8 mouse cellular contexts compared by ENCODE assay signal in genomic region chr13:101801372-101802186, GRCm38 (mm10). TPM values are rescaled to one million over a fixed set of nuclear protein-coding genes. Genes with fewer than 3 reads are reported as not detected.
DNase-seq lines count a peak whose midpoint lies in the region; ATAC-seq and TF ChIP-seq lines count a peak whose summit lies in the region.

No protein-coding gene starts in this region.

- no peak for TF ChIP-seq POLR2A in lung, adult 2 months (IDR thresholded peaks at IDR 0.05; ENCODE audit: borderline replicate concordance, extremely low read depth, low read depth, low read length)

- peak overlapping the region; percentile 72 for H3K9ac ChIP-seq in hindbrain, embryonic 11.5 days (ENCODE audit: low read depth, low read length)
- H3K9ac ChIP-seq in neural tube, embryonic 15.5 days (replicated peaks), result peak overlapping the region; percentile 52

- no peaks in the 10 kb centered on the region for H3K9me3 ChIP-seq in hindbrain, embryonic 11.5 days (ENCODE audit: control insufficient read depth, low read length)
- no peaks in the 10 kb centered on the region for H3K9me3 ChIP-seq in neural tube, embryonic 15.5 days (replicated peaks)

- H3K4me1 ChIP-seq in hindbrain, embryonic 11.5 days (replicated peaks; ENCODE audit: control insufficient read depth, insufficient read depth, low read length), result no peaks in the 10 kb centered on the region
- H3K4me1 ChIP-seq in lung, adult 2 months (ENCODE audit: control insufficient read depth, insufficient read depth, low read length), result peaks cover 3% of the 10 kb centered on the region; the same call in 1 of the 2 replicates
- H3K4me1 ChIP-seq in neural tube, embryonic 15.5 days, result peaks cover 14% of the 10 kb centered on the region

- H3K4me2 ChIP-seq in hindbrain, embryonic 11.5 days (replicated peaks; ENCODE audit: low read depth, low read length), result peak overlapping the region; percentile 47
- H3K4me2 ChIP-seq in neural tube, embryonic 15.5 days, result peak overlapping the region; percentile 61

- peak; percentile 95 for ATAC-seq in hindbrain, embryonic 11.5 days (ENCODE audit: low FRiP score)
- peak; percentile 90 for ATAC-seq in neural tube, embryonic 15.5 days (ENCODE audit: low FRiP score)

- TF ChIP-seq CTCF in lung, adult 2 months (IDR thresholded peaks at IDR 0.05; ENCODE audit: insufficient read depth, low read length), result no peak

- peak overlapping the region; percentile 70 for H3K27ac ChIP-seq in hindbrain, embryonic 11.5 days (ENCODE audit: low read depth, low read length)
- peak overlapping the region; percentile 74 for H3K27ac ChIP-seq in neural tube, embryonic 15.5 days (replicated peaks)

- DNase-seq in Muller cell, postnatal 12 days (ENCODE audit: inconsistent ontology term), result peak; percentile 87
- DNase-seq in cerebellum, postnatal 10 days, result peak; percentile 87 to 89
- peak; percentile 61 for DNase-seq in frontal cortex, postnatal 14 days (ENCODE audit: low spot score in 2 of 2)
- peak; percentile 86 for DNase-seq in hindbrain, embryonic 11.5 days (ENCODE audit: low spot score)
- peak; percentile 36 for DNase-seq in layer of hippocampus, adult 9-10 months (ENCODE audit: low spot score)
- peak; percentile 64 for DNase-seq in lung, adult 2 months
- DNase-seq in thymus, postnatal 14 days, result peak; percentile 66

- no peaks in the 10 kb centered on the region for H3K36me3 ChIP-seq in hindbrain, embryonic 11.5 days (ENCODE audit: control insufficient read depth, insufficient read depth, low read length)
- H3K36me3 ChIP-seq in neural tube, embryonic 15.5 days, result no peaks in the 10 kb centered on the region

- WGBS in hindbrain, embryonic 11.5 days, result 4% methylated on average over 41 of the region's 41 CpGs
- WGBS in lung, adult 2 months, result 3% methylated on average over 41 of the region's 41 CpGs
- WGBS in neural tube, embryonic 15.5 days, result under 1% methylated on average over 41 of the region's 41 CpGs

- H3K4me3 ChIP-seq in hindbrain, embryonic 11.5 days (ENCODE audit: low read depth, low read length), result peak overlapping the region; percentile 30
- H3K4me3 ChIP-seq in lung, adult 2 months (replicated peaks; ENCODE audit: extremely low read depth, low read depth, low read length), result peak overlapping the region; percentile 45
- peak overlapping the region; percentile 37 for H3K4me3 ChIP-seq in neural tube, embryonic 15.5 days (replicated peaks)

- H3K27me3 ChIP-seq in hindbrain, embryonic 11.5 days (ENCODE audit: control insufficient read depth, insufficient read depth, low read length), result no peaks in the 10 kb centered on the region
- no peaks in the 10 kb centered on the region for H3K27me3 ChIP-seq in neural tube, embryonic 15.5 days (replicated peaks)

RNA-seq across cellular contexts. Expression of gene Pik3r1, which starts 33.6 kb away (rescaled TPM):
- 19.0 and 29.8 TPM in 2 replicates for polyA plus RNA-seq in hindbrain, embryonic 11.5 days (2014; fragmentation: Nextera tagmentation; extraction: Ambion mirVana)
- polyA plus RNA-seq in lung, adult 2 months (2012; rRNA removed), result 15.6 and 25.9 TPM in 2 replicates
- polyA plus RNA-seq in neural tube, embryonic 15.5 days (2015; fragmentation: Nextera tagmentation; extraction: Ambion mirVana), result 63.0 and 65.5 TPM in 2 replicates

Comparison
In these comparisons a context has a peak if more than half of its experiments do, and no peak if none do; other contexts are left out.
1. Peak in every context shown above with its lines: DNase-seq, ATAC-seq, H3K4me3 ChIP-seq and H3K27ac ChIP-seq.
2. DNase-seq: peak in every context shown above with its lines; median percentile 88 in cerebellum, postnatal 10 days; 87 in Muller cell, postnatal 12 days; 86 in hindbrain, embryonic 11.5 days; 66 in thymus, postnatal 14 days; 64 in lung, adult 2 months; 61 in frontal cortex, postnatal 14 days; 36 in layer of hippocampus, adult 9-10 months.